Mouse (Mus musculus): ENCODE results near the gene Gm853. TPM values are rescaled to one million over a fixed set of nuclear protein-coding genes. Genes with fewer than 3 reads are reported as not detected.

Gene Gm853
- polyA plus RNA-seq, 1 experiment: not detected

GRCm38 (mm10) chr4:130213197-130213596 is 9.0 kb downstream of the Gm853 start:
- H3K4me1 ChIP-seq (ENCODE audit: control insufficient read depth, insufficient read depth, low read length): no peaks in the 10 kb centered on the region
- H3K27me3 ChIP-seq (ENCODE audit: control insufficient read depth, insufficient read depth, low read length, poor library complexity, severe bottlenecking): no peaks in the 10 kb centered on the region
- no peak overlapping the region for H3K4me3 ChIP-seq (ENCODE audit: low read depth, low read length)

DNA sequence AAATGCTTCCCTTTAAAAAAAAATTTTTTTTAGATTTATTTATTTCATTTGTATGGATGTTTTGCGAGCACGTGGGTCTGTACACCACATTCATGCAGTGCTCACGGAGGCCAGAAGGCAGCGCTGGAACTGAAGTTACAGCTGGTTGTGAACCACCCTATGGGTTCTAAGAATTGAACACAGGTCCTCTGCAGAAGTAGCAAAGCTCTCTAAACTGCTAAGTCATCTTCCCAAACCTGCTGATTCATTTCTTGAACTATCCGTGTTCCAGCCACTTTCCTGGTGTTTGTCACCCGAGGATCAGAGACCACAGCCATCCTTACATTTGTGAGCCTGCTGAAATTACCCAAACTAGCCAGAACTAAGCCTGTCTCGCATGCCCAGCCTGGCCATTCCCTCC is 9.8 kb downstream of the Gm853 start:
- Histone ChIP-seq H3K36me3 (ENCODE audit: control insufficient read depth, insufficient read depth, low read length, poor library complexity, severe bottlenecking) (no peaks in the 10 kb centered on the region), H3K27me3 (ENCODE audit: control insufficient read depth, insufficient read depth, low read length, poor library complexity, severe bottlenecking) (no peaks in the 10 kb centered on the region), H3K9me3 (replicated peaks; ENCODE audit: control insufficient read depth, insufficient read depth, low read length, poor library complexity, severe bottlenecking) (no peaks in the 10 kb centered on the region), H3K4me1 (ENCODE audit: control insufficient read depth, insufficient read depth, low read length) (no peaks in the 10 kb centered on the region), H3K9ac (ENCODE audit: low read depth, poor library complexity, severe bottlenecking) (no peak overlapping the region), H3K4me3 (ENCODE audit: low read depth, low read length) (no peak overlapping the region), H3K27ac (ENCODE audit: insufficient read depth, low read length) (no peak overlapping the region)
- TF ChIP-seq CTCF (IDR thresholded peaks at IDR 0.05; ENCODE audit: low read depth, low read length) (no peak), POLR2A (IDR thresholded peaks at IDR 0.05; ENCODE audit: insufficient read depth, low read length) (no peak), EP300 (IDR thresholded peaks at IDR 0.05; ENCODE audit: insufficient read depth, low read depth, low read length) (no peak)

More at GRCm38 (mm10) chr4:130213197-130213596, 9.0 kb downstream of the Gm853 start:
- TF ChIP-seq CTCF (IDR thresholded peaks at IDR 0.05; ENCODE audit: low read depth, low read length) (no peak), POLR2A (IDR thresholded peaks at IDR 0.05; ENCODE audit: insufficient read depth, low read length) (no peak), EP300 (IDR thresholded peaks at IDR 0.05; ENCODE audit: insufficient read depth, low read depth, low read length) (no peak)
- H3K9me3 ChIP-seq (replicated peaks; ENCODE audit: control insufficient read depth, insufficient read depth, low read length, poor library complexity, severe bottlenecking): no peaks in the 10 kb centered on the region
- H3K27ac ChIP-seq (ENCODE audit: insufficient read depth, low read length): no peak overlapping the region
- no peaks in the 10 kb centered on the region for H3K36me3 ChIP-seq (ENCODE audit: control insufficient read depth, insufficient read depth, low read length, poor library complexity, severe bottlenecking)
- H3K9ac ChIP-seq (ENCODE audit: low read depth, poor library complexity, severe bottlenecking): no peak overlapping the region

GRCm38 (mm10) chr4:130211870-130212269 is 10.3 kb downstream of the Gm853 start:
- H3K4me3 ChIP-seq (ENCODE audit: low read depth, low read length): no peak overlapping the region
- H3K36me3 ChIP-seq (ENCODE audit: control insufficient read depth, insufficient read depth, low read length, poor library complexity, severe bottlenecking): no peaks in the 10 kb centered on the region
- no peaks in the 10 kb centered on the region for H3K27me3 ChIP-seq (ENCODE audit: control insufficient read depth, insufficient read depth, low read length, poor library complexity, severe bottlenecking)
- H3K4me1 ChIP-seq (ENCODE audit: control insufficient read depth, insufficient read depth, low read length): no peaks in the 10 kb centered on the region
- H3K9me3 ChIP-seq (replicated peaks; ENCODE audit: control insufficient read depth, insufficient read depth, low read length, poor library complexity, severe bottlenecking): no peaks in the 10 kb centered on the region
- no peak overlapping the region for H3K9ac ChIP-seq (ENCODE audit: low read depth, poor library complexity, severe bottlenecking)
- no peak for TF ChIP-seq CTCF (IDR thresholded peaks at IDR 0.05; ENCODE audit: low read depth, low read length)
- TF ChIP-seq EP300 (IDR thresholded peaks at IDR 0.05; ENCODE audit: insufficient read depth, low read depth, low read length): no peak
- TF ChIP-seq POLR2A (IDR thresholded peaks at IDR 0.05; ENCODE audit: insufficient read depth, low read length): no peak
- H3K27ac ChIP-seq (ENCODE audit: insufficient read depth, low read length): no peak overlapping the region

DNA sequence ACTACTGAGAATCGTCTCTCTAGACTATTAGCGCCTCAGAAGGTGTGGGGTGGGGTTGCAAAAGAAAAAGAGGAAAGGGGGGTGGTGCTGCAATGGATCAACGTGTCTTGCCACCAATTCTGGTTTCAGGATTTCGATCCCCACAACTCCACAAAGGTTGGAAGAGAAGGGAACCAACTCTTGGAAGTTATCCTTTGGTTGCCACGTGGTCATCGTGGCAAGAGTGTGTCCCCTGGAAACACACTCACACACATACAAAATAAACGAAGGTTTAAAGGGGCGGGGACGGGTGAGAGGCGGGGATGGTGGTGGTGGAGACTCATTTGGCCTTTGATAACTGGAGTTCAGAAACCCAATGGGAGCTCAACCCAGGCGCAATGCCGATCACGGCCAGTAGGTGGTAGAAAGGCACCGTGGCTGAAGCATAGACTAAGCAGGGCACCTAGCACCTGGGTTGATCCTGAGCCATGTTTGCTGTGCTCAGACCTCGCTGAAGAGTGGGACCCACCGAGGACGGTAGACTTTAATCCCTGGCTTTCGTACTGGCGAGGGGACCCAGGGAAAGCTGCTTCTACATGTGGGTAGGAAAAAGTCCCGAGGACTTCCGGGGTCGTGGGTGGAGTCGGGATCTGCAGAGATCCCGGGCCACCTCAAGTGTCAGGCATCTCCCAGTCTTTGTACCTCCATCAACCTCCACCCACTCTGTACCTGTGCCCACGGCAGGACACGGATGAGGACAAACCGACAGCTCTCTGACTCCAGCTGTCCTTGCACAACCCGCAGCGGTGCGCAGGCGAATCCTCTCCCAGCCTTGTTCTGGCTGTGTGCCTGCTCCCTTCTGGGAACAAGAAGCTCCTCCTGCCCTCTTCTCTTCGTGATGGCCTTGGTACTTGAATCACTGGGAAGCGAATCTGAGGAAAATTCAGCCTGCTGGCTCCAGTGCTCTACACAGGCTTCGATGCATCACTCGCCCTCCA is 23.2 kb downstream of the Gm853 start:
- Histone ChIP-seq H3K4me3 (ENCODE audit: low read depth, low read length) (peak overlapping the region; percentile 29), H3K4me1 (ENCODE audit: control insufficient read depth, insufficient read depth, low read length) (no peaks in the 10 kb centered on the region), H3K9me3 (replicated peaks; ENCODE audit: control insufficient read depth, insufficient read depth, low read length, poor library complexity, severe bottlenecking) (no peaks in the 10 kb centered on the region), H3K9ac (ENCODE audit: low read depth, poor library complexity, severe bottlenecking) (no peak overlapping the region), H3K27ac (ENCODE audit: insufficient read depth, low read length) (no peak overlapping the region), H3K27me3 (ENCODE audit: control insufficient read depth, insufficient read depth, low read length, poor library complexity, severe bottlenecking) (no peaks in the 10 kb centered on the region), H3K36me3 (ENCODE audit: control insufficient read depth, insufficient read depth, low read length, poor library complexity, severe bottlenecking) (no peaks in the 10 kb centered on the region)
- no peak for TF ChIP-seq POLR2A (IDR thresholded peaks at IDR 0.05; ENCODE audit: insufficient read depth, low read length)
- 0 out of 2 replicates have a peak, but pooled peaks have one; percentile 32 for TF ChIP-seq EP300 (IDR thresholded peaks at IDR 0.05; ENCODE audit: insufficient read depth, low read depth, low read length)
- peak; percentile 97 for TF ChIP-seq CTCF (IDR thresholded peaks at IDR 0.05; ENCODE audit: low read depth, low read length)

DNA sequence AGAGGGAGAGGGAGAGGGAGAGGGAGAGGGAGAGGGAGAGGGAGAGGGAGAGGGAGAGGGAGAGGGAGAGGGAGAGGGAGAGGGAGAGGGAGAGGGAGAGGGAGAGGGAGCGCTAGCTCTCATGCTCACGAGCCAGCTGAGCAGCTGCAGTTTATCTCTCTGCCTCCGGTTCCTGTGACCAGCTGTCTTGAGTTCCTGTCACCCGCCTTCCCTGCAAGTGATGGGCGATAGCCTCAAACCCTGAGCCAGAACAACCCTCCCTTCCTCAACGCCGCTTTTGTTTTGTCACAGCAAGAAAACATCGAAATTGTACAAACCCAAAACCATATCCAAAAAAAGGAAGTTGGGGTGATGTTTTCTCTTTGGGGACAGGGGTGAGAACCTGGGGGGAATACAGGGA is 25.7 kb downstream of the Gm853 start:
- H3K27ac ChIP-seq (ENCODE audit: insufficient read depth, low read length): no peak overlapping the region
- no peak overlapping the region for H3K4me3 ChIP-seq (ENCODE audit: low read depth, low read length)
- TF ChIP-seq CTCF (IDR thresholded peaks at IDR 0.05; ENCODE audit: low read depth, low read length) (no peak), POLR2A (IDR thresholded peaks at IDR 0.05; ENCODE audit: insufficient read depth, low read length) (no peak), EP300 (IDR thresholded peaks at IDR 0.05; ENCODE audit: insufficient read depth, low read depth, low read length) (no peak)
- H3K36me3 ChIP-seq (ENCODE audit: control insufficient read depth, insufficient read depth, low read length, poor library complexity, severe bottlenecking): no peaks in the 10 kb centered on the region
- H3K9ac ChIP-seq (ENCODE audit: low read depth, poor library complexity, severe bottlenecking): no peak overlapping the region
- no peaks in the 10 kb centered on the region for H3K4me1 ChIP-seq (ENCODE audit: control insufficient read depth, insufficient read depth, low read length)
- no peaks in the 10 kb centered on the region for H3K9me3 ChIP-seq (replicated peaks; ENCODE audit: control insufficient read depth, insufficient read depth, low read length, poor library complexity, severe bottlenecking)
- no peaks in the 10 kb centered on the region for H3K27me3 ChIP-seq (ENCODE audit: control insufficient read depth, insufficient read depth, low read length, poor library complexity, severe bottlenecking)

GRCm38 (mm10) chr4:130195924-130196323 is 26.3 kb downstream of the Gm853 start:
- Histone ChIP-seq H3K27me3 (ENCODE audit: control insufficient read depth, insufficient read depth, low read length, poor library complexity, severe bottlenecking) (no peaks in the 10 kb centered on the region), H3K36me3 (ENCODE audit: control insufficient read depth, insufficient read depth, low read length, poor library complexity, severe bottlenecking) (no peaks in the 10 kb centered on the region), H3K9me3 (replicated peaks; ENCODE audit: control insufficient read depth, insufficient read depth, low read length, poor library complexity, severe bottlenecking) (no peaks in the 10 kb centered on the region), H3K9ac (ENCODE audit: low read depth, poor library complexity, severe bottlenecking) (no peak overlapping the region), H3K4me3 (ENCODE audit: low read depth, low read length) (no peak overlapping the region), H3K4me1 (ENCODE audit: control insufficient read depth, insufficient read depth, low read length) (no peaks in the 10 kb centered on the region), H3K27ac (ENCODE audit: insufficient read depth, low read length) (no peak overlapping the region)
- TF ChIP-seq CTCF (IDR thresholded peaks at IDR 0.05; ENCODE audit: low read depth, low read length) (no peak), EP300 (IDR thresholded peaks at IDR 0.05; ENCODE audit: insufficient read depth, low read depth, low read length) (no peak), POLR2A (IDR thresholded peaks at IDR 0.05; ENCODE audit: insufficient read depth, low read length) (no peak)
